Mouse (Mus musculus) adrenal gland, postnatal 10 days (tissue): Measurements from ENCODE around the gene Cyp27a1. TPM values are rescaled to one million over a fixed set of nuclear protein-coding genes. Genes with fewer than 3 reads are reported as not detected.

Experiments
- DNase-seq: peaks from one replicate; pipeline ENCODE4 v3.0.0; 2021; ENCODE audit warnings: mixed read lengths
- long read RNA-seq, 2 experiments: library from polyadenylated mRNA; stranded (forward); transcript quantifications; one replicate each; pipeline ENCODE4 v2.0.0; 2021
- total RNA-seq, 2 experiments: library from RNA; stranded (reverse); gene quantifications; 2 replicates each; pipeline ENCODE4 v1.2.3; 2021

Cyp27a1 gene
- total RNA-seq = 10 to 100 TPM; 15.1 to 15.2 TPM
- long read RNA-seq, experiment 1, transcript Cyp27a1-201 (9 exons, 1,892 nt) = major isoform, 16 of 24 reads
- long read RNA-seq, experiment 1, partial matches to known transcripts = 0 of 24 reads
- long read RNA-seq, experiment 1, other reads (novel, unspliced or antisense) = 8 of 24 reads
- long read RNA-seq, experiment 2, partial matches to known transcripts = 3 of 8 reads
- long read RNA-seq, experiment 2, other reads (novel, unspliced or antisense) = 3 of 8 reads

- DNase-seq = peak; percentile 74
Observed at GRCm38 (mm10) chr1:74713099-74713858, at the start of gene Cyp27a1. Gene Cyp27a1 (plus strand): TSS chr1:74713574.

- no peak for DNase-seq
Observed at GRCm38 (mm10) chr1:74665153-74665552, 48.2 kb upstream of the Cyp27a1 start.

- DNase-seq = no peak
Observed at GRCm38 (mm10) chr1:74668371-74668770, 45.0 kb upstream of the Cyp27a1 start.

- DNase-seq = no peak
Observed at GRCm38 (mm10) chr1:74672731-74673130, 40.6 kb upstream of the Cyp27a1 start.

- no peak for DNase-seq
Observed at GRCm38 (mm10) chr1:74676863-74677262, 36.5 kb upstream of the Cyp27a1 start.

- no peak for DNase-seq
Observed at GRCm38 (mm10) chr1:74677843-74678242, 35.5 kb upstream of the Cyp27a1 start.

GRCm38 (mm10) chr1:74687131-74687530 lies 26.2 kb upstream of the Cyp27a1 start:
- no peak for DNase-seq

GRCm38 (mm10) chr1:74693891-74694583 lies 19.3 kb upstream of the Cyp27a1 start:
- DNase-seq = no peak

GRCm38 (mm10) chr1:74695836-74696235 lies 17.5 kb upstream of the Cyp27a1 start:
- DNase-seq = no peak

- DNase-seq = no peak
Observed at GRCm38 (mm10) chr1:74697416-74697815, 16.0 kb upstream of the Cyp27a1 start.

GRCm38 (mm10) chr1:74698353-74698752 lies 15.0 kb upstream of the Cyp27a1 start:
- DNase-seq = no peak

- peak; percentile 67 for DNase-seq
Observed at GRCm38 (mm10) chr1:74698791-74699190, 14.6 kb upstream of the Cyp27a1 start.

GRCm38 (mm10) chr1:74702142-74702553 lies 11.2 kb upstream of the Cyp27a1 start:
- DNase-seq = no peak

- DNase-seq = no peak
Observed at GRCm38 (mm10) chr1:74704156-74704555, 9.2 kb upstream of the Cyp27a1 start.

- DNase-seq = no peak
Observed at GRCm38 (mm10) chr1:74705016-74705415, 8.4 kb upstream of the Cyp27a1 start.

GRCm38 (mm10) chr1:74709566-74709965 lies 3.8 kb upstream of the Cyp27a1 start:
- no peak for DNase-seq

- DNase-seq = no peak
Observed at GRCm38 (mm10) chr1:74712046-74712445, 1.3 kb upstream of the Cyp27a1 start.

- DNase-seq = peak; percentile 29
Observed at GRCm38 (mm10) chr1:74712461-74713098, 794 bp upstream of the Cyp27a1 start.

GRCm38 (mm10) chr1:74713859-74714730 lies 721 bp downstream of the Cyp27a1 start:
- no peak for DNase-seq

- DNase-seq = no peak
Observed at GRCm38 (mm10) chr1:74714967-74715366, 1.6 kb downstream of the Cyp27a1 start.

- DNase-seq = no peak
Observed at GRCm38 (mm10) chr1:74715468-74715867, 2.1 kb downstream of the Cyp27a1 start.

- no peak for DNase-seq
Observed at GRCm38 (mm10) chr1:74715886-74716285, 2.5 kb downstream of the Cyp27a1 start.
